24 mouse cellular contexts compared by ENCODE assay signal in genomic region chr4:83651453-83651852, GRCm38 (mm10).
A peak's percentile ranks its signal among the peaks of the same experiment; 100 is the strongest.
DNase-seq lines count a peak whose midpoint lies in the region; ATAC-seq and TF ChIP-seq lines count a peak whose summit lies in the region.
"Had no signal": no experiment of that assay in that cellular context is flagged by ENCODE, and none has a peak within 500 bp of the region (broad histone marks: within the 10 kb centered on the region; RNA-seq: fewer than 3 reads in every experiment).

No protein-coding gene starts in this region.

- H3K27ac ChIP-seq in kidney, postnatal 0 days: no peak overlapping the region
- H3K27ac ChIP-seq in kidney, embryonic 14.5 days (ENCODE audit: low read depth, low read length): no peak overlapping the region
- H3K27ac ChIP-seq: forebrain, embryonic 10.5 days; forebrain, embryonic 13.5 days; heart, adult 2 months; heart, embryonic 10.5 days; heart, embryonic 13.5 days; hindbrain, embryonic 14.5 days had no signal

- H3K9ac ChIP-seq in kidney, postnatal 0 days (ENCODE audit: low read depth, low read length): no peak overlapping the region
- H3K9ac ChIP-seq in kidney, embryonic 14.5 days (ENCODE audit: low read depth, low read length): no peak overlapping the region
- H3K9ac ChIP-seq: forebrain, embryonic 13.5 days; heart, embryonic 13.5 days; hindbrain, embryonic 14.5 days had no signal

- no peaks in the 10 kb centered on the region for H3K27me3 ChIP-seq in kidney, postnatal 0 days (ENCODE audit: insufficient read depth, low read length)
- no peaks in the 10 kb centered on the region for H3K27me3 ChIP-seq in kidney, embryonic 14.5 days (ENCODE audit: control insufficient read depth, insufficient read depth, low read length)
- H3K27me3 ChIP-seq: forebrain, embryonic 13.5 days; heart, embryonic 13.5 days had no signal

- H3K9me3 ChIP-seq in kidney, postnatal 0 days (replicated peaks; ENCODE audit: low read length): no peaks in the 10 kb centered on the region
- H3K9me3 ChIP-seq in kidney, embryonic 14.5 days (ENCODE audit: control insufficient read depth, low read length): no peaks in the 10 kb centered on the region
- H3K9me3 ChIP-seq: forebrain, embryonic 10.5 days; forebrain, embryonic 13.5 days; heart, embryonic 10.5 days; heart, embryonic 13.5 days had no signal

- H3K4me3 ChIP-seq in kidney, postnatal 0 days (replicated peaks; ENCODE audit: low read depth, low read length): no peak overlapping the region
- H3K4me3 ChIP-seq in kidney, embryonic 14.5 days (ENCODE audit: low read length): no peak overlapping the region
- H3K4me3 ChIP-seq: forebrain, embryonic 10.5 days; forebrain, embryonic 13.5 days; heart, adult 2 months; heart, embryonic 10.5 days; heart, embryonic 13.5 days had no signal

- TF ChIP-seq CTCF in kidney, postnatal 0 days (IDR thresholded peaks at IDR 0.05; ENCODE audit: low read depth): no peak

- peak; percentile 63; the same call in 1 of the 2 replicates for ATAC-seq in kidney, postnatal 0 days (replicated peaks; ENCODE audit: low FRiP score, low read depth)
- ATAC-seq in kidney, embryonic 14.5 days (ENCODE audit: low FRiP score, low TSS enrichment): no peak
- ATAC-seq: activated CD4-positive, CD25-positive, alpha-beta regulatory T cell, adult 4 months; CD4-positive, CD25-positive, alpha-beta regulatory T cell, adult 4 months; forebrain, embryonic 13.5 days; forebrain, embryonic 16.5 days had no signal

- peak; percentile 38 for DNase-seq in kidney, adult 9 months
- no peak for DNase-seq in kidney, postnatal 10 days
- no peak for DNase-seq in kidney, postnatal 0 days (ENCODE audit: low spot score)
- DNase-seq in kidney, postnatal 36 days: peak; percentile 11 to 23
- DNase-seq in right cerebral cortex, adult 18-20 months: no peak
- DNase-seq: adrenal gland, postnatal 10 days; adrenal gland, postnatal 36 days; cerebellum, adult 18-20 months; cerebellum, adult 9-10 months; cerebellum, postnatal 14 days; gastrocnemius, postnatal 10 days; gastrocnemius, postnatal 36 days; heart, adult 2 months; heart, postnatal 14 days; heart, postnatal 4 days had no signal

- no peak overlapping the region for H3K4me2 ChIP-seq in kidney, postnatal 0 days (ENCODE audit: low read length)
- H3K4me2 ChIP-seq in kidney, embryonic 14.5 days (replicated peaks; ENCODE audit: low read depth, low read length): no peak overlapping the region
- H3K4me2 ChIP-seq: forebrain, embryonic 13.5 days; heart, embryonic 13.5 days; hindbrain, embryonic 14.5 days had no signal

- H3K4me1 ChIP-seq in kidney, postnatal 0 days (replicated peaks; ENCODE audit: insufficient read depth, low read length): 0 out of 2 replicates have a peak, but pooled peaks cover 2% of the 10 kb centered on the region
- H3K4me1 ChIP-seq in kidney, embryonic 14.5 days (ENCODE audit: control insufficient read depth, insufficient read depth, low read length): 0 out of 2 replicates have a peak, but pooled peaks cover under 1% of the 10 kb centered on the region

- no peaks in the 10 kb centered on the region for H3K36me3 ChIP-seq in kidney, postnatal 0 days (ENCODE audit: insufficient read depth, low read length)
- no peaks in the 10 kb centered on the region for H3K36me3 ChIP-seq in kidney, embryonic 14.5 days (ENCODE audit: control insufficient read depth, insufficient read depth, low read length)
- H3K36me3 ChIP-seq: forebrain, embryonic 10.5 days; heart, embryonic 10.5 days; heart, embryonic 13.5 days had no signal

- WGBS in kidney, postnatal 0 days: 72% methylated on average over 4 of the region's 4 CpGs
- WGBS in kidney, embryonic 14.5 days: 80% methylated on average over 4 of the region's 4 CpGs

Comparison
In these comparisons a context has a peak if more than half of its experiments do, and no peak if none do; other contexts are left out.
1. DNase-seq: peak in kidney, adult 9 months (single experiment) and kidney, postnatal 36 days (2 of 2); none in kidney, postnatal 10 days (single experiment), kidney, postnatal 0 days (single experiment) and right cerebral cortex, adult 18-20 months (single experiment).